Mouse (Mus musculus) thymus, adult 2 months (tissue): ENCODE results near the gene Slc7a5.

ENCODE experiments used
- CTCF ChIP-seq: fragments of 200-500 bp; IDR thresholded peaks from 2 replicates; pipeline ENCODE4 v1.5.1; 2012; ENCODE audit warnings: mild to moderate bottlenecking, control low read depth, low read length, moderate library complexity, borderline replicate concordance; ENCODE audit not compliant: control insufficient read depth, poor library complexity, insufficient read depth; ENCODE audit errors: extremely low read depth
- POLR2A ChIP-seq: fragments of 200-500 bp; IDR thresholded peaks from 2 replicates; pipeline ENCODE4 v1.6.1; 2012; ENCODE audit warnings: mild to moderate bottlenecking, low read length, control low read depth, moderate library complexity; ENCODE audit not compliant: control insufficient read depth, poor library complexity, insufficient read depth; ENCODE audit errors: extremely low read depth

- TF ChIP-seq POLR2A, result no peak
- no peak for TF ChIP-seq CTCF
These were observed 10.3 kb downstream of the Slc7a5 start for GRCm38 (mm10) chr8:121897205-121897604.
